Comparison of ENCODE assay signal across 26 mouse cellular contexts in genomic region chr12:76972241-76972640, GRCm38 (mm10). TPM values are rescaled to one million over a fixed set of nuclear protein-coding genes. Genes with fewer than 3 reads are reported as not detected.
A peak's percentile ranks its signal among the peaks of the same experiment; 100 is the strongest.
DNase-seq lines count a peak whose midpoint lies in the region; TF ChIP-seq lines count a peak whose summit lies in the region.
"Had no signal": no experiment of that assay in that cellular context is flagged by ENCODE, and none has a peak within 500 bp of the region (broad histone marks: within the 10 kb centered on the region; RNA-seq: fewer than 3 reads in every experiment).

No protein-coding gene starts in this region.

- TF ChIP-seq EP300 in heart, adult 2 months (IDR thresholded peaks at IDR 0.05; ENCODE audit: insufficient read depth, low read depth, low read length), result peak; percentile 81

- H3K9ac ChIP-seq in heart, adult 2 months (ENCODE audit: low read depth, low read length), result no peak overlapping the region
- H3K9ac ChIP-seq: hindbrain, embryonic 14.5 days; liver, embryonic 14.5 days; midbrain, embryonic 13.5 days had no signal

- TF ChIP-seq POLR2A in heart, adult 2 months (IDR thresholded peaks at IDR 0.05; ENCODE audit: insufficient read depth, low read depth, low read length), result no peak
- no peak for TF ChIP-seq POLR2A in cerebellum, adult 2 months (IDR thresholded peaks at IDR 0.05; ENCODE audit: borderline replicate concordance, insufficient read depth, low read length)

- peak in 1 of 2 experiments; percentile 56 for DNase-seq in heart, adult 2 months
- no peak for DNase-seq in heart, adult 8-10 months (ENCODE audit: low spot score)
- DNase-seq in ovary, adult 18-20 months (ENCODE audit: low spot score), result peak; percentile 31
- no peak for DNase-seq in ovary, postnatal 36 days (ENCODE audit: low spot score)
- DNase-seq in heart, postnatal 14 days, result peak; percentile 27 to 30
- DNase-seq in lung, postnatal 25 days (ENCODE audit: low spot score), result peak; percentile 39
- no peak for DNase-seq in cerebellum, postnatal 14 days
- no peak for DNase-seq in cerebellum, adult 2 months
- DNase-seq: adrenal gland, postnatal 14 days; cerebellum, adult 11 months; cerebellum, adult 9-11 months; gastrocnemius, adult 2 months; kidney, adult 11 months; kidney, postnatal 14 days; layer of hippocampus, adult 9-11 months; liver; right cerebral cortex, adult 18-20 months; right cerebral cortex, postnatal 4 days; thymus, postnatal 4 days had no signal

- H3K4me1 ChIP-seq in heart, adult 2 months (ENCODE audit: control insufficient read depth, insufficient read depth, low read length), result peaks cover 2% of the 10 kb centered on the region; the same call in 1 of the 2 replicates
- H3K4me1 ChIP-seq in cerebellum, adult 2 months (ENCODE audit: control insufficient read depth, insufficient read depth, low read length), result no peaks in the 10 kb centered on the region
- H3K4me1 ChIP-seq: midbrain, embryonic 13.5 days had no signal

- peak overlapping the region; percentile 87 for H3K27ac ChIP-seq in heart, adult 2 months
- H3K27ac ChIP-seq in cerebellum, adult 2 months (ENCODE audit: insufficient read depth, low read length), result no peak overlapping the region
- H3K27ac ChIP-seq: gastrocnemius, adult 2 months; hindbrain, embryonic 14.5 days; liver, embryonic 14.5 days; macrophage; midbrain, embryonic 13.5 days; stomach, postnatal 0 days had no signal

- TF ChIP-seq CTCF in heart, adult 2 months (IDR thresholded peaks at IDR 0.05), result no peak
- no peak for TF ChIP-seq CTCF in cerebellum, adult 2 months (IDR thresholded peaks at IDR 0.05; ENCODE audit: borderline replicate concordance, insufficient read depth, low read depth, low read length)

- H3K4me3 ChIP-seq in heart, adult 2 months, result no peak overlapping the region; the same call in 1 of the 2 replicates
- no peak overlapping the region for H3K4me3 ChIP-seq in cerebellum, adult 2 months (replicated peaks; ENCODE audit: insufficient read depth, low read depth, low read length)
- H3K4me3 ChIP-seq: erythroblast, embryonic 14.5 days; gastrocnemius, adult 2 months; midbrain, embryonic 13.5 days had no signal

- 64% methylated on average over 11 of the region's 11 CpGs for WGBS in heart, adult 2 months
- WGBS in cerebellum, adult 2 months, result 82% methylated on average over 11 of the region's 11 CpGs

- H3K79me2 ChIP-seq in heart, adult 2 months (replicated peaks; ENCODE audit: control insufficient read depth, insufficient read depth, low read length), result no peaks in the 10 kb centered on the region

- H3K36me3 ChIP-seq in heart, adult 2 months (ENCODE audit: control insufficient read depth, insufficient read depth, low read length), result no peaks in the 10 kb centered on the region
- H3K36me3 ChIP-seq: midbrain, embryonic 13.5 days had no signal

- intact Hi-C loops in heart, adult 2 months (cut with DNase I), result no loop called here
- intact Hi-C loops in heart, postnatal 14 days (cut with DNase I), result no loop called here

- no peaks in the 10 kb centered on the region for H3K27me3 ChIP-seq in heart, adult 2 months (ENCODE audit: control insufficient read depth, insufficient read depth, low read length)
- H3K27me3 ChIP-seq in cerebellum, adult 2 months (ENCODE audit: control insufficient read depth, insufficient read depth, low read length), result no peaks in the 10 kb centered on the region
- H3K27me3 ChIP-seq: midbrain, embryonic 13.5 days; Patski had no signal

RNA-seq across cellular contexts. Expression of gene Max, which starts 10.2 kb away (rescaled TPM):
- total RNA-seq in heart, adult 2 months (2021), result 10 to 100 TPM; 65.6 to 76.2 TPM
- polyA plus RNA-seq in heart, adult 2 months (2012; rRNA removed), result 27.0 and 38.5 TPM in 2 replicates
- 10 to 100 TPM; 59.2 to 86.0 (median 63.7) TPM for total RNA-seq in heart, adult 8-10 months (2022)
- total RNA-seq in heart, postnatal 14 days (2021), result 10 to 100 TPM; 62.6 to 71.9 TPM
- 90.7 and 93.6 TPM in 2 replicates for polyA plus RNA-seq in cerebellum, adult 2 months (2012; rRNA removed)

Comparison
In these comparisons a context has a peak if more than half of its experiments do, and no peak if none do; other contexts are left out.
1. DNase-seq: peak in ovary, adult 18-20 months (single experiment), heart, postnatal 14 days (2 of 2) and lung, postnatal 25 days (single experiment); none in heart, adult 8-10 months (single experiment), ovary, postnatal 36 days (single experiment), cerebellum, postnatal 14 days (0 of 2) and cerebellum, adult 2 months (0 of 2).